Mouse (Mus musculus): ENCODE data around the gene Slc41a3. TPM values are rescaled to one million over a fixed set of nuclear protein-coding genes. Genes with fewer than 3 reads are reported as not detected.
"Not testable (repeated sequence)": the region's sequence is repeated elsewhere in the genome, so short reads cannot be mapped to it uniquely, and the experiment has no call there.

Slc41a3 gene
- total RNA-seq, 2 experiments from 2014 or later, result 60.0 to 61.8 TPM

GRCm38 (mm10) chr6:90620791-90621583 is 16.5 kb downstream of the Slc41a3 start:
- no peak for DNase-seq
- intact Hi-C loops (cut with DNase I; ENCODE audit: low total_unique reads), result no loop called here

DNA sequence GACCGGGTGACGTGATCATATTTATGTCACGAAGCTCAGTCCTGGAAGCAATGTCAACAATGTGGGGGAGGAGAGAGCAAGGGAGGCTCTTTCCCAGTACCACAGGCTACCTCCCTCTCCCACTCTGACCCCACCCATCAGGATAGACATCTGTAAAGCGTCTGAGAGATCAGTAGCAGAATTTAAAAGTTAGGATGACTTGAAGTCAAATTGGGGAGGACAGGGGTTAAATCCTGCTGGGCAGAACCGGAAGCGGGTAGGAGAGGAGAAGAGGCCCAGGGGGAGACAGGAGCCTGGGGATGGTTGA is 17.0 kb downstream of the Slc41a3 start:
- DNase-seq, result no peak
- intact Hi-C loops (cut with DNase I; ENCODE audit: low total_unique reads), result no loop called here

- intact Hi-C loops (cut with DNase I; ENCODE audit: low total_unique reads), result no loop called here
- no peak for DNase-seq
These were observed 18.4 kb downstream of the Slc41a3 start for GRCm38 (mm10) chr6:90622758-90623455.

GRCm38 (mm10) chr6:90623456-90623836 is 18.9 kb downstream of the Slc41a3 start:
- DNase-seq, result no peak
- intact Hi-C loops (cut with DNase I; ENCODE audit: low total_unique reads), result no loop called here

DNA sequence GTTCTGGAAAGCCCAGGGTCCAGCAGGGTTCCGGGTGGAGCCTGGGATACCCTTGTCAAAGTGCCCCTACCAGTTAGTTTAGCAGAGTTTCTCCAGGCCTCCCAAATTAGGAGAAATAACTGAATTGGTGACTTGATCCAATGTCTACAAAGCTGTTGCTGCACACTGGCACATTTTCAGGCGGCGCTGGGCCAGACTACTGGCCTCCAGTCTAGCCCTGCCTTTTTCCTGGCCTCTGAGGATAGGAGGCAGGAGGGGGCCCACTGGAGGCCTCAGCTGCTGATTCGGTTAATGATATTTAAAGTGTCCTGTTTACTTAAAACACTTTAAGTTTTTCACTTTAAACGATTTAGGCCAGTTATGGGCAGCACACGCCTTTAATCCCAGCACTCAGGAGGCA is 19.7 kb downstream of the Slc41a3 start:
- intact Hi-C loops (cut with DNase I; ENCODE audit: low total_unique reads), result no loop called here
- peak; percentile 86 for DNase-seq

DNA sequence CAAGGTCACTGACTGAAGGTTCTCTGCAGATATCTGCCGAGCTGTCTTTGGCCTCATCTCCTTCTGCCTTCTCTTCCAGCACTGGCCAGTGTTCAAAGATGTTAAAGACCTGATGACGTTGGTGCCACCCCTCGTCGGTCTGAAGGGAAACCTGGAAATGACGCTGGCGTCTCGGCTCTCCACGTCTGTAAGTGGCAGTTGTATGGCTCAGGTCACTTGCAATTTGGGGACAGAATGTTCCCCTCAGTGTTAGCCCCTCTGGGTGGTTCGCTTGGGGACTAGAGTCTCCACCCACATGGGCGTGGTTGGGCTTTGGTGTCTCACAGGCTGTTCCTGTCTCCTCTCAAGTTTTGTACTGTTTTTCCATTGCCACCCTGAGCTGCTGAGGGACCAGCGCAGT is 20.2 kb downstream of the Slc41a3 start:
- DNase-seq, result peak; percentile 55
- intact Hi-C loops (cut with DNase I; ENCODE audit: low total_unique reads), result no loop called here

DNA sequence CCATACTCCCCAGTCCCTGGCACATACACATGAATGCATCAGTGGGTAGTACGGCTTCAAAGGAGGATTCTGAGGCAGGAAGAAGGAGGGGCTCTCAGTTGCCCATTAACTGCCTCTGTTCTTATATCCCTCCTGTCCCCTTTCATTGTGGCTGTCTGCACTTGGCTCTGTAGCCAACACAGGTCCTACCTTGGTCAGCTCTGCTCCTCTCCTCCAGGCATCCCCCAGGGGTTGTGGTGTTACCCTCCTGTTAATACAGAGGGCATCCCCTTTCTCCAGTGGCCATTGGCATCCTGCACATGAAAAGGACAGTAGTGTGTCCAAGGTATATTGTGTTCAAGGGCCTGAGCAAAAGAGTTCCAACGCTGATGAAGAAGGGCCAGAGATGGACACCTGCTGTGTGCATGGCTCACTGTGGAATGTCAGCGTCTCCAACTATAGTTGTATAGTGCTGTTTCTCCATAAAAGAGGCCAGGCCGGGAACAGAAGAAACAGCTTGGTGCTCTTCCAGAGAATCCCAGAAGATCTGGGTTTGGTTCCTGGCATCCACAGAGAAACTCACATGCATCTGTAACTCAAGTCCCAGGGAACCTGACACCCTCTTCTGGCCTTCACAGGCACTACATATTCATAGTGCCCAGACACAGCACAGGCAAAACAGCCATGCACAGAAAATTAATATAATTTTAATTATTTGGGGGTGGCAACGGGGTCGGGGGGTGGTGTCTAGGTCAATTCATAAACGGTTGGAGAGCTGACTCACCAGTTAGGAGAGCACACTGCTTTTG is 20.9 kb downstream of the Slc41a3 start:
- intact Hi-C loops (cut with DNase I; ENCODE audit: low total_unique reads), result no loop called here

DNA sequence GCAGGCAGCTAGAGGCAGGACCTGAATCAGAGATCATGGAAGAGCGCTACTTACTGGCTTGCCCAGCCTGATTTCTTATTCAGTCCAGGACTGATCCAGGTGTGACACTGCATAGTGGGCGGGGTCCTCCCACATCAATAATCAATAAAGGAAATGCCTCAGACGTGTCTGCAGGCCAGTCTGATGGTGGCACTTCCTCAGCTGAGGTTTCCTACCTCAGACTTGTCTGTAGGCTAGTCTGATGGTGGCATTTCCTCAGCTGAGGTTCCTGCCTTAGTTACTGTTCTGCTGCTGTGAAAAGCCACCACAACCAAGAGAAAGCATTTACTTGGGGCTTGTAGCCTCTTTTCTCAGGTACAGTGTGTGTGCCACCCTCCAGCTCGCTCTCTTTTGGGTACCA is 23.0 kb downstream of the Slc41a3 start:
- DNase-seq, result no peak
- intact Hi-C loops (cut with DNase I; ENCODE audit: low total_unique reads), result no loop called here

More for the DNA sequence above, 20.9 kb downstream of the Slc41a3 start:
- DNase-seq, result no peak

DNA sequence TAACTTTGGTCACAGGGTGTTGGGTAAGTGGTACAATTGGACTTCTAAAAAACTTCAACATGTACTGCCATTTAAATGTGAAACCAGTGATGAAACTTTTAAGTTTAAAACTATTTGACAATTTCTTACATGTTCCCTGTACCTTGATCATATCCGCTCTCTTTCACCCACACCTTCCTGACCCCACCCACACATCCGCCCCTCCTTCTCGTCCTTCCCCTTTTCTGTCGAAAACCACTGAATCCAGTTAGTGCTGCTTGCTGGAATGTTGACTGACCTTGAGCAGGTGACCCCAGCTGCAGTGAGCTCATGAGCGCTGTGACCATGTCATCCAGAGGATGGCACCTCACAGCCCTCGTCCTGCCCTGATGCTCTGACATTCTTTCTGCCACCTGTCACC is 25.0 kb downstream of the Slc41a3 start:
- intact Hi-C loops (cut with DNase I; ENCODE audit: low total_unique reads), result no loop called here
- DNase-seq, result no peak

DNA sequence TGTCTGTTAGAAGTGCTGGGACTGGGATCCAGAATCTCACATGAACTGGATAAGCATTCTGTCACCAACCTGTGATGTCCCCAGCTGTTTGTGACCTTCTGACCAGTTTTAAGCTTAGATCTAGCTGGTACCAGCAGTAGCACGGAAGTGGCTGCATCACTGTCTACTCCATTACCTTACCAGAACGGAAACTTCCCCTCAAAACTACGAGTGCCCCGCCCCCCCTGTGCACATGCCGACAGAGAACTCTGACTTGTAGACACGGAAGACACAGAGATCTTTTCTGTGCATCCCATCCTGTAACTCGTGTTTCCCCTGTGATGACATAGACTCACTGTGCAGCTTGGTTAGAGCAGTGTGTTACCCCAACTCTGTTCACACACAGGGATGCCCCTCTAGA is 25.9 kb downstream of the Slc41a3 start:
- DNase-seq, result no peak
- intact Hi-C loops (cut with DNase I; ENCODE audit: low total_unique reads), result no loop called here

GRCm38 (mm10) chr6:90632526-90632925 is 28.0 kb downstream of the Slc41a3 start:
- intact Hi-C loops (cut with DNase I; ENCODE audit: low total_unique reads), result not testable (repeated sequence)

GRCm38 (mm10) chr6:90635081-90635480 is 30.6 kb downstream of the Slc41a3 start:
- no peak for DNase-seq
- intact Hi-C loops (cut with DNase I; ENCODE audit: low total_unique reads), result no loop called here

More at GRCm38 (mm10) chr6:90632526-90632925, 28.0 kb downstream of the Slc41a3 start:
- not testable (repeated sequence) for DNase-seq

- intact Hi-C loops (cut with DNase I; ENCODE audit: low total_unique reads), result no loop called here
- DNase-seq, result no peak
These were observed 31.1 kb downstream of the Slc41a3 start for GRCm38 (mm10) chr6:90635611-90636010.

- intact Hi-C loops (cut with DNase I; ENCODE audit: low total_unique reads), result no loop called here
- no peak for DNase-seq
These were observed 38.5 kb downstream of the Slc41a3 start for GRCm38 (mm10) chr6:90643057-90643456.

- DNase-seq, result no peak
- intact Hi-C loops (cut with DNase I; ENCODE audit: low total_unique reads), result no loop called here
These were observed 40.4 kb downstream of the Slc41a3 start for GRCm38 (mm10) chr6:90644965-90645364.

GRCm38 (mm10) chr6:90648391-90648790 is 43.9 kb downstream of the Slc41a3 start:
- intact Hi-C loops (cut with DNase I; ENCODE audit: low total_unique reads), result no loop called here
- no peak for DNase-seq

DNA sequence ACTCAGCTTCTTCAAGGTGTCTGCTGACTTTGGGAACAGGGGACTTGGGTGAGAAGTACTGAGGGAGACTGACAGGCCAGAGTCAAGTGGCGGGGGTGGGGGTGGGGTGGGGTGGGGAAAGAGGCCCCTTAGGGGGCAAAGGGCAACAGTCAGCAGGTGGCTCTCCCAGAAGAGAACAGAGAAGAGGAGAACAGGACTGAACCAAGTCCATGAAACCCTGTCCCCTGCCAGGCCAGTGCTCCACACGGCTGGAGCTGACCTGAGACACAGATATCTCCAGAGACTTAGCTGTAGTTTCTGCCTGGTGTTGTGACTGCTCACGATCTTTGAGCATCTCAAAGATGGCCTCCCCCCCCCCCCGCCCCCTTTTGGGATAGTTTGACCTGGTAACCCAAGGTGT is 44.8 kb downstream of the Slc41a3 start:
- DNase-seq, result no peak
- intact Hi-C loops (cut with DNase I; ENCODE audit: low total_unique reads), result no loop called here

GRCm38 (mm10) chr6:90650634-90651033 is 46.1 kb downstream of the Slc41a3 start:
- DNase-seq, result no peak
- intact Hi-C loops (cut with DNase I; ENCODE audit: low total_unique reads), result no loop called here

GRCm38 (mm10) chr6:90653736-90654135 is 49.2 kb downstream of the Slc41a3 start:
- intact Hi-C loops (cut with DNase I; ENCODE audit: low total_unique reads), result loop anchor here (2.0 kb wide), 1 partner anchor 75 kb away; no protein-coding TSS in a partner anchor
- DNase-seq, result peak; percentile 71

GRCm38 (mm10) chr6:90656344-90656850 is 51.9 kb downstream of the Slc41a3 start:
- intact Hi-C loops (cut with DNase I; ENCODE audit: low total_unique reads), result not testable (repeated sequence)

More at GRCm38 (mm10) chr6:90656344-90656850, 51.9 kb downstream of the Slc41a3 start:
- not testable (repeated sequence) for DNase-seq
